Mouse (Mus musculus): ENCODE data around the gene Ikzf2. TPM values are rescaled to one million over a fixed set of nuclear protein-coding genes. Genes with fewer than 3 reads are reported as not detected.

Gene Ikzf2
- polyA plus RNA-seq, 1 experiment from 2014 or later = 0.88 TPM

DNA sequence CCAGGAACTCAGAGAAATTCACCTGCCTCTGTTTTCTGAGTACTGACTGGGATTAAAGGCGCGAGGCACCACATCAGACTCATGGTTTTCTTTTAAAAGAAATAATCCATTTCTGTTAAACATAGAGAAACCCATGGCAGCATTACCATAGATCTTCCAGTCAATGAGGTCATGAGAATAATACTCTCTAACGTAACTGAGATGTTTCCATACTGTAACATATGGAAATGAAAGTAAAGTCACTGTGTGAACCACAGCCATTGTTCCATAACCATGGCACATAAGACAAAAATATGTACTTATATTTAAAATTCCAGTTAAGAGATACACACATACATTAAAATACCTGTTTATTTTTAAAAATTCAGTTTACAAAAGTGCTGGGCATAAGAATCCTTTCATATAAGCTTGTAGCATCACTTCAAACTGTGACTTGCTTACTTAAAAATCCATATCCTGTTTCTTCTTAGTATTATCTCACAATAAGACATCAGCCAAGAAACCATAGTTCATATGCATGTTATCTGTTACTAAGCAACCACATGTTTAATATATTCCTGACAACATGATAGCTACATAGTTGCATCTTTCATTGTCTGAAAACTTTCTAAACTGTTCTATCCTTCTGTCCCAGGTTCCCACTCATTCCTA lies 16.6 kb upstream of the Ikzf2 start:
- no peak for TF ChIP-seq CTCF (IDR thresholded peaks at IDR 0.05)
- no peak for TF ChIP-seq EP300 (IDR thresholded peaks at IDR 0.05)

GRCm38 (mm10) chr1:69691946-69692345 lies 4.9 kb upstream of the Ikzf2 start:
- no peak for DNase-seq (ENCODE audit: low spot score)
- H3K27ac ChIP-seq (ENCODE audit: low read length) = no peak overlapping the region
- no peak for TF ChIP-seq EP300 (IDR thresholded peaks at IDR 0.05)
- no peak for TF ChIP-seq CTCF (IDR thresholded peaks at IDR 0.05)

More for the DNA sequence above, 16.6 kb upstream of the Ikzf2 start:
- Histone ChIP-seq H3K4me1 (ENCODE audit: insufficient read depth, low read depth, low read length) (no peaks in the 10 kb centered on the region), H3K27ac (ENCODE audit: low read length) (no peak overlapping the region), H3K4me3 (ENCODE audit: low read depth, low read length) (no peak overlapping the region), H3K9ac (replicated peaks; ENCODE audit: low read depth) (no peak overlapping the region), H3K36me3 (ENCODE audit: insufficient read depth, low read length) (no peaks in the 10 kb centered on the region), H3K9me3 (ENCODE audit: low read length) (no peaks in the 10 kb centered on the region), H3K4me2 (replicated peaks; ENCODE audit: low read depth, low read length) (no peak overlapping the region), H3K27me3 (replicated peaks; ENCODE audit: insufficient read depth, low read length) (no peaks in the 10 kb centered on the region)
- ATAC-seq = no peak
- DNase-seq (ENCODE audit: low spot score) = no peak
- 92% methylated on average over 3 of the region's 3 CpGs for WGBS

GRCm38 (mm10) chr1:69688961-69689360 lies 1.9 kb upstream of the Ikzf2 start:
- ATAC-seq = peak; percentile 43
- no peaks in the 10 kb centered on the region for H3K27me3 ChIP-seq (replicated peaks; ENCODE audit: insufficient read depth, low read length)
- no peaks in the 10 kb centered on the region for H3K9me3 ChIP-seq (ENCODE audit: low read length)
- H3K4me3 ChIP-seq (ENCODE audit: low read depth, low read length) = no peak overlapping the region; the same call in 1 of the 2 replicates
- no peak overlapping the region for H3K27ac ChIP-seq (ENCODE audit: low read length)
- DNase-seq (ENCODE audit: low spot score) = peak; percentile 81
- H3K4me2 ChIP-seq (replicated peaks; ENCODE audit: low read depth, low read length) = peak overlapping the region; percentile 42
- TF ChIP-seq EP300 (IDR thresholded peaks at IDR 0.05) (no peak), CTCF (IDR thresholded peaks at IDR 0.05) (peak; percentile 93)
- H3K36me3 ChIP-seq (ENCODE audit: insufficient read depth, low read length) = no peaks in the 10 kb centered on the region
- H3K9ac ChIP-seq (replicated peaks; ENCODE audit: low read depth) = no peak overlapping the region
- no peaks in the 10 kb centered on the region for H3K4me1 ChIP-seq (ENCODE audit: insufficient read depth, low read depth, low read length)
- 0% methylated on average over 5 of the region's 5 CpGs for WGBS

More at GRCm38 (mm10) chr1:69691946-69692345, 4.9 kb upstream of the Ikzf2 start:
- Histone ChIP-seq H3K4me3 (ENCODE audit: low read depth, low read length) (no peak overlapping the region), H3K9me3 (ENCODE audit: low read length) (no peaks in the 10 kb centered on the region), H3K27me3 (replicated peaks; ENCODE audit: insufficient read depth, low read length) (no peaks in the 10 kb centered on the region), H3K4me2 (replicated peaks; ENCODE audit: low read depth, low read length) (no peak overlapping the region), H3K4me1 (ENCODE audit: insufficient read depth, low read depth, low read length) (no peaks in the 10 kb centered on the region), H3K9ac (replicated peaks; ENCODE audit: low read depth) (no peak overlapping the region), H3K36me3 (ENCODE audit: insufficient read depth, low read length) (no peaks in the 10 kb centered on the region)
- ATAC-seq = no peak
- 64% methylated on average over 6 of the region's 6 CpGs for WGBS

DNA sequence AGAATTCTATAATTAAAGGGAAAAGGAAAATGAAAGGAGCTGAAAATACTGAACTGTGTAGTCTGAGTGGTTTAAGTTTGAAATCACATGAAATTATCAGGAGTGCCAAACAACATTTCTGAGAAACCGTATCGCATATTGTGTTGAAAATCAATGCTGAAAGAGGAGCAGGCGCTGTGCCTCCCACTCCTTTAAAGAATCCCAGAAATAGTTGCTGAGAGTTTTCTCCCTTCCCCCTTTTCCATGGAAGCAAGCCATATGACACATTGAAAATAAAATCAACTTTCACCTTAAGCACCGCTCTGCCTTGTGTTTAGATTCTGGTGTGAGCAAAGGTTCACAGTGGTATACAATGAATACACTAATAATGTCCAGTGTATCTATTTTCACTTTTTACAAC lies 1.1 kb upstream of the Ikzf2 start:
- 3% methylated on average over 4 of the region's 4 CpGs for WGBS
- Histone ChIP-seq H3K27ac (ENCODE audit: low read length) (no peak overlapping the region), H3K27me3 (replicated peaks; ENCODE audit: insufficient read depth, low read length) (no peaks in the 10 kb centered on the region), H3K36me3 (ENCODE audit: insufficient read depth, low read length) (no peaks in the 10 kb centered on the region), H3K4me3 (ENCODE audit: low read depth, low read length) (peak overlapping the region; percentile 80), H3K4me1 (ENCODE audit: insufficient read depth, low read depth, low read length) (no peaks in the 10 kb centered on the region), H3K9ac (replicated peaks; ENCODE audit: low read depth) (no peak overlapping the region), H3K9me3 (ENCODE audit: low read length) (no peaks in the 10 kb centered on the region), H3K4me2 (replicated peaks; ENCODE audit: low read depth, low read length) (peak overlapping the region; percentile 78)
- DNase-seq (ENCODE audit: low spot score) = peak; percentile 19
- ATAC-seq = no peak
- TF ChIP-seq EP300 (IDR thresholded peaks at IDR 0.05) (no peak), CTCF (IDR thresholded peaks at IDR 0.05) (no peak)

GRCm38 (mm10) chr1:69686741-69687075 lies 337 bp downstream of the Ikzf2 start:
- Histone ChIP-seq H3K9ac (replicated peaks; ENCODE audit: low read depth) (peak overlapping the region; percentile 48; the same call in 1 of the 2 replicates), H3K27ac (ENCODE audit: low read length) (peak overlapping the region; percentile 72), H3K36me3 (ENCODE audit: insufficient read depth, low read length) (no peaks in the 10 kb centered on the region), H3K4me1 (ENCODE audit: insufficient read depth, low read depth, low read length) (no peaks in the 10 kb centered on the region), H3K27me3 (replicated peaks; ENCODE audit: insufficient read depth, low read length) (no peaks in the 10 kb centered on the region), H3K9me3 (ENCODE audit: low read length) (no peaks in the 10 kb centered on the region), H3K4me3 (ENCODE audit: low read depth, low read length) (peak overlapping the region; percentile 80), H3K4me2 (replicated peaks; ENCODE audit: low read depth, low read length) (peak overlapping the region; percentile 78)
- no peak for TF ChIP-seq EP300 (IDR thresholded peaks at IDR 0.05)
- TF ChIP-seq CTCF (IDR thresholded peaks at IDR 0.05) = no peak
- 1% methylated on average over 6 of the region's 6 CpGs for WGBS
- DNase-seq (ENCODE audit: low spot score) = no peak
- ATAC-seq = no peak

DNA sequence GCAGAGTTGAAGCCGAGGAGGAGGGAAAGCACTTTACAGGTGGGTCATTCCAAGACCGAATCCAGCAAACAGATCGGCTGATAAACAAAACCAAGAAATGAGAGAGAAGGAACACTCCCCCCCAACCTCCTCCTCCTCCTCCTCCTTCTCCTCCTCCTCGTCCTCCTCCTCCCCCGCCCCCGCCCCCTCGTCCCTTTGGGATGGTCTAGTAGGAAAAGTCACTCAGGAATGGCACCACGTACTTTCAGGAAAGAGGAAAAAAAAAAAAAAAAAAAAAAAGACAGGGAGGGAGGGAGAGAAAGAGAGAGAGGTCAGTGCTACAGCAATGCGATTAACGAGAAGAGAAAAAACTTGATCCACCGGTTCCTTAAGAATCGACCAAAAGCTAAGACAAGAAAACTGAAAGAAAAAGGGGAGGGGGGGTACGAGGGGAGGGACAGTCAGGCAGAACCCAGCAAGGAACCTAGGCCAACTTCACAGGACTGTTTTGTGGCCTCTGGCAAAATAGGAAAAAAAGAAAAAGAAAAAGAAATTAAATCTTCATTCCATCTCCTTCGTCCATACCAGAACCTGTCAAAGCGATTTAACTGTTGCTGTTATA lies 1.1 kb downstream of the Ikzf2 start:
- Histone ChIP-seq H3K4me2 (replicated peaks; ENCODE audit: low read depth, low read length) (peak overlapping the region; percentile 78), H3K4me1 (ENCODE audit: insufficient read depth, low read depth, low read length) (no peaks in the 10 kb centered on the region), H3K27me3 (replicated peaks; ENCODE audit: insufficient read depth, low read length) (no peaks in the 10 kb centered on the region), H3K4me3 (ENCODE audit: low read depth, low read length) (peak overlapping the region; percentile 80), H3K9me3 (ENCODE audit: low read length) (no peaks in the 10 kb centered on the region), H3K27ac (ENCODE audit: low read length) (peak overlapping the region; percentile 72; the same call in 1 of the 2 replicates), H3K9ac (replicated peaks; ENCODE audit: low read depth) (peak overlapping the region; percentile 29; the same call in 1 of the 2 replicates), H3K36me3 (ENCODE audit: insufficient read depth, low read length) (no peaks in the 10 kb centered on the region)
- under 1% methylated on average over 12 of the region's 15 CpGs for WGBS
- DNase-seq (ENCODE audit: low spot score) (peak; percentile 65), ATAC-seq (no peak)
- TF ChIP-seq EP300 (IDR thresholded peaks at IDR 0.05) = no peak
- TF ChIP-seq CTCF (IDR thresholded peaks at IDR 0.05) = no peak

Data from lung, postnatal 0 days (tissue).